Mouse (Mus musculus) limb, embryonic 15.5 days (tissue): ENCODE results near the gene Cckar. TPM values are rescaled to one million over a fixed set of nuclear protein-coding genes. Genes with fewer than 3 reads are reported as not detected.
A peak's percentile ranks its signal among the peaks of the same experiment; 100 is the strongest.

ENCODE experiments used
- ATAC-seq: fragments of 200-750 bp; cut with Nextera tagmentation; 2 replicates; pipeline ENCODE4 v1.8.0; 2017; ENCODE audit warnings: low read depth, moderate TSS enrichment; ENCODE audit not compliant: insufficient number of reproducible peaks, low FRiP score, low TSS enrichment
- H3K27ac ChIP-seq: fragments of 300-500 bp; sonication (generic); 2 replicates; pipeline ENCODE4 v1.5.1; 2015; ENCODE audit warnings: moderate library complexity, mild to moderate bottlenecking, inconsistent platforms
- H3K27me3 ChIP-seq: fragments of 300-500 bp; sonication (generic); 2 replicates; pipeline ENCODE4 v1.6.1; 2015; ENCODE audit warnings: inconsistent platforms
- H3K36me3 ChIP-seq: fragments of 300-500 bp; sonication (generic); 2 replicates; pipeline ENCODE4 v1.6.1; 2015; ENCODE audit warnings: inconsistent platforms
- H3K4me1 ChIP-seq: fragments of 300-500 bp; sonication (generic); 2 replicates; pipeline ENCODE4 v1.6.1; 2015; ENCODE audit warnings: inconsistent platforms
- H3K4me2 ChIP-seq: fragments of 300-500 bp; sonication (generic); 2 replicates; pipeline ENCODE4 v1.6.1; 2015; ENCODE audit warnings: mild to moderate bottlenecking, inconsistent platforms
- H3K4me3 ChIP-seq: fragments of 300-500 bp; sonication (generic); 2 replicates; pipeline ENCODE4 v1.5.1; 2015; ENCODE audit warnings: mild to moderate bottlenecking, inconsistent platforms
- H3K9ac ChIP-seq: fragments of 300-500 bp; sonication (generic); 2 replicates; pipeline ENCODE4 v1.6.1; 2015; ENCODE audit warnings: inconsistent platforms
- H3K9me3 ChIP-seq: fragments of 300-500 bp; sonication (generic); 2 replicates; pipeline ENCODE4 v1.6.1; 2016; ENCODE audit warnings: inconsistent platforms
- WGBS: fragments of 180-500 bp; shearing (Covaris S2); methylation state at CpG from one replicate; pipeline ENCODE4 v1.1.7; 2015; 5-methylcytosine and 5-hydroxymethylcytosine counted together
- polyA plus RNA-seq: library from polyadenylated mRNA; unstranded; fragments of >200 nt; fragmentation: Nextera tagmentation; extraction: Ambion mirVana; gene quantifications from 2 replicates; pipeline ENCODE4 v1.2.1, GENCODE M21; 2015

Gene Cckar
- 0.08 and 0.15 TPM in 2 replicates for polyA plus RNA-seq

GRCm38 (mm10) chr5:53707235-53708177 lies at the start of gene Cckar:
Cckar (minus strand) TSS chr5:53707705.
- H3K36me3 ChIP-seq, result no peaks in the 10 kb centered on the region
- no peak within 1 kb of the TSS for H3K27ac ChIP-seq
- H3K9ac ChIP-seq, result no peak within 1 kb of the TSS
- WGBS, result 27% methylated on average over 11 of the region's 11 CpGs
- no peaks in the 10 kb centered on the region for H3K9me3 ChIP-seq
- no peaks in the 10 kb centered on the region for H3K27me3 ChIP-seq
- ATAC-seq, result no peak
- H3K4me1 ChIP-seq, result peaks cover 5% of the 10 kb centered on the region; the same call in 1 of the 2 replicates
- H3K4me2 ChIP-seq, result no peak within 1 kb of the TSS
- no peak within 1 kb of the TSS for H3K4me3 ChIP-seq

GRCm38 (mm10) chr5:53744061-53744460 lies 36.6 kb upstream of the Cckar start:
- H3K4me3 ChIP-seq, result no peak overlapping the region
- no peak for ATAC-seq
- no peak overlapping the region for H3K9ac ChIP-seq
- H3K36me3 ChIP-seq, result no peaks in the 10 kb centered on the region
- H3K27ac ChIP-seq, result no peak overlapping the region
- no peaks in the 10 kb centered on the region for H3K9me3 ChIP-seq
- WGBS, result 76% methylated on average over 2 of the region's 2 CpGs
- H3K4me1 ChIP-seq, result no peaks in the 10 kb centered on the region
- H3K4me2 ChIP-seq, result no peak overlapping the region
- H3K27me3 ChIP-seq, result no peaks in the 10 kb centered on the region

GRCm38 (mm10) chr5:53732933-53733332 lies 25.4 kb upstream of the Cckar start:
- ATAC-seq, result no peak
- Histone ChIP-seq H3K9me3 (no peaks in the 10 kb centered on the region), H3K4me2 (no peak overlapping the region), H3K4me1 (no peaks in the 10 kb centered on the region), H3K27ac (no peak overlapping the region), H3K36me3 (no peaks in the 10 kb centered on the region), H3K9ac (no peak overlapping the region), H3K27me3 (no peaks in the 10 kb centered on the region), H3K4me3 (no peak overlapping the region)
- WGBS, result 67% methylated on average over 10 of the region's 10 CpGs

- Histone ChIP-seq H3K4me2 (no peak overlapping the region), H3K9me3 (no peaks in the 10 kb centered on the region), H3K4me1 (peaks cover 3% of the 10 kb centered on the region; the same call in 1 of the 2 replicates), H3K27me3 (no peaks in the 10 kb centered on the region), H3K4me3 (no peak overlapping the region), H3K36me3 (no peaks in the 10 kb centered on the region), H3K27ac (peak overlapping the region; percentile 29; the same call in 1 of the 2 replicates), H3K9ac (no peak overlapping the region)
- ATAC-seq, result no peak
- 47% methylated on average over 3 of the region's 3 CpGs for WGBS
Measured at GRCm38 (mm10) chr5:53727606-53728005, 20.1 kb upstream of the Cckar start.

GRCm38 (mm10) chr5:53726011-53726410 lies 18.5 kb upstream of the Cckar start:
- no peaks in the 10 kb centered on the region for H3K27me3 ChIP-seq
- no peak for ATAC-seq
- H3K4me1 ChIP-seq, result peaks cover 3% of the 10 kb centered on the region; the same call in 1 of the 2 replicates
- H3K9ac ChIP-seq, result no peak overlapping the region
- no peak overlapping the region for H3K4me2 ChIP-seq
- no peaks in the 10 kb centered on the region for H3K9me3 ChIP-seq
- WGBS, result 83% methylated on average over 5 of the region's 5 CpGs
- no peak overlapping the region for H3K4me3 ChIP-seq
- no peak overlapping the region for H3K27ac ChIP-seq
- no peaks in the 10 kb centered on the region for H3K36me3 ChIP-seq

GRCm38 (mm10) chr5:53716462-53716861 lies 9.0 kb upstream of the Cckar start:
- no peaks in the 10 kb centered on the region for H3K4me1 ChIP-seq
- no peaks in the 10 kb centered on the region for H3K36me3 ChIP-seq
- no peak overlapping the region for H3K27ac ChIP-seq
- H3K27me3 ChIP-seq, result no peaks in the 10 kb centered on the region
- no peak for ATAC-seq
- WGBS, result 58% methylated on average over 5 of the region's 5 CpGs
- H3K4me3 ChIP-seq, result no peak overlapping the region
- no peak overlapping the region for H3K4me2 ChIP-seq
- H3K9me3 ChIP-seq, result no peaks in the 10 kb centered on the region
- no peak overlapping the region for H3K9ac ChIP-seq

GRCm38 (mm10) chr5:53711277-53711676 lies 3.8 kb upstream of the Cckar start:
- peaks cover 5% of the 10 kb centered on the region; the same call in 1 of the 2 replicates for H3K4me1 ChIP-seq
- no peaks in the 10 kb centered on the region for H3K36me3 ChIP-seq
- no peak overlapping the region for H3K9ac ChIP-seq
- WGBS, result 72% methylated on average over 9 of the region's 9 CpGs
- H3K27ac ChIP-seq, result no peak overlapping the region
- no peak overlapping the region for H3K4me2 ChIP-seq
- ATAC-seq, result no peak
- no peaks in the 10 kb centered on the region for H3K9me3 ChIP-seq
- no peaks in the 10 kb centered on the region for H3K27me3 ChIP-seq
- no peak overlapping the region for H3K4me3 ChIP-seq

GRCm38 (mm10) chr5:53708191-53708590 lies 686 bp upstream of the Cckar start:
- no peak for ATAC-seq
- Histone ChIP-seq H3K9ac (no peak overlapping the region), H3K4me1 (peaks cover 5% of the 10 kb centered on the region; the same call in 1 of the 2 replicates), H3K36me3 (no peaks in the 10 kb centered on the region), H3K4me2 (no peak overlapping the region), H3K27ac (no peak overlapping the region), H3K4me3 (no peak overlapping the region), H3K9me3 (no peaks in the 10 kb centered on the region), H3K27me3 (no peaks in the 10 kb centered on the region)
- WGBS, result 55% methylated on average over 4 of the region's 4 CpGs

- Histone ChIP-seq H3K9ac (no peak overlapping the region), H3K4me2 (no peak overlapping the region), H3K4me3 (no peak overlapping the region), H3K27me3 (no peaks in the 10 kb centered on the region), H3K27ac (no peak overlapping the region), H3K9me3 (no peaks in the 10 kb centered on the region), H3K4me1 (peaks cover 5% of the 10 kb centered on the region; the same call in 1 of the 2 replicates), H3K36me3 (no peaks in the 10 kb centered on the region)
- 83% methylated on average over 14 of the region's 14 CpGs for WGBS
- no peak for ATAC-seq
Measured at GRCm38 (mm10) chr5:53702686-53703085, 4.8 kb downstream of the Cckar start.

- Histone ChIP-seq H3K9ac (no peak overlapping the region), H3K27me3 (no peaks in the 10 kb centered on the region), H3K9me3 (no peaks in the 10 kb centered on the region), H3K36me3 (no peaks in the 10 kb centered on the region), H3K4me3 (no peak overlapping the region), H3K27ac (no peak overlapping the region), H3K4me2 (no peak overlapping the region), H3K4me1 (no peaks in the 10 kb centered on the region)
- no peak for ATAC-seq
- WGBS, result 65% methylated on average over 9 of the region's 9 CpGs
Measured at GRCm38 (mm10) chr5:53697794-53698193, 9.7 kb downstream of the Cckar start.

- Histone ChIP-seq H3K27me3 (no peaks in the 10 kb centered on the region), H3K4me3 (no peak overlapping the region)
- ATAC-seq, result no peak
Measured at GRCm38 (mm10) chr5:53696701-53697100, 10.8 kb downstream of the Cckar start.

GRCm38 (mm10) chr5:53692662-53693061 lies 14.8 kb downstream of the Cckar start:
- H3K27me3 ChIP-seq, result no peaks in the 10 kb centered on the region
- ATAC-seq, result no peak
- H3K4me1 ChIP-seq, result no peaks in the 10 kb centered on the region
- H3K9ac ChIP-seq, result no peak overlapping the region
- no peak overlapping the region for H3K4me2 ChIP-seq
- no peaks in the 10 kb centered on the region for H3K9me3 ChIP-seq
- H3K36me3 ChIP-seq, result no peaks in the 10 kb centered on the region
- H3K27ac ChIP-seq, result no peak overlapping the region
- WGBS, result 100% methylated on average over 1 of the region's 1 CpGs
- no peak overlapping the region for H3K4me3 ChIP-seq

More at GRCm38 (mm10) chr5:53696701-53697100, 10.8 kb downstream of the Cckar start:
- Histone ChIP-seq H3K9me3 (no peaks in the 10 kb centered on the region), H3K4me1 (no peaks in the 10 kb centered on the region), H3K4me2 (no peak overlapping the region), H3K9ac (no peak overlapping the region), H3K27ac (no peak overlapping the region), H3K36me3 (no peaks in the 10 kb centered on the region)
- 53% methylated on average over 3 of the region's 3 CpGs for WGBS
